Mouse (Mus musculus) adipocyte (in vitro differentiated cells): ENCODE measurements around the gene Mcm8.

ENCODE experiments used
- DNase-seq: peaks from one replicate; pipeline ENCODE4 v3.0.0-alpha.2; 2016; ENCODE audit warnings: low spot score

Gene Mcm8

GRCm38 (mm10) chr2:132815608-132816314, at the start of gene Mcm8, which contains the start of gene Trmt6:
Gene Mcm8, plus strand, starts transcription at chr2:132816141.
Gene Trmt6, minus strand, starts transcription at chr2:132816055.
- peak; percentile 98 for DNase-seq

GRCm38 (mm10) chr2:132770822-132771221, 45.1 kb upstream of the Mcm8 start:
- no peak for DNase-seq

- DNase-seq: no peak
Measured at GRCm38 (mm10) chr2:132780978-132781377, 35.0 kb upstream of the Mcm8 start, which contains the start of gene Chgb. Gene Chgb, plus strand, starts transcription at chr2:132781278.

- DNase-seq: peak; percentile 81
Measured at GRCm38 (mm10) chr2:132781439-132782068, 34.4 kb upstream of the Mcm8 start.

- DNase-seq: no peak
Measured at GRCm38 (mm10) chr2:132784039-132784438, 31.9 kb upstream of the Mcm8 start.

- no peak for DNase-seq
Measured at GRCm38 (mm10) chr2:132793441-132794203, 22.3 kb upstream of the Mcm8 start.

GRCm38 (mm10) chr2:132794204-132794586, 21.7 kb upstream of the Mcm8 start:
- no peak for DNase-seq

GRCm38 (mm10) chr2:132802976-132803375, 13.0 kb upstream of the Mcm8 start:
- no peak for DNase-seq

- no peak for DNase-seq
Measured at GRCm38 (mm10) chr2:132841071-132841470, 25.1 kb downstream of the Mcm8 start.

- peak; percentile 95 for DNase-seq
Measured at GRCm38 (mm10) chr2:132846407-132847358, 30.7 kb downstream of the Mcm8 start, which contains the start of gene Crls1. Gene Crls1, plus strand, starts transcription at chr2:132846666.

- DNase-seq: no peak
Measured at GRCm38 (mm10) chr2:132847581-132847980, 31.6 kb downstream of the Mcm8 start.

GRCm38 (mm10) chr2:132848361-132848760, 32.4 kb downstream of the Mcm8 start:
- DNase-seq: peak; percentile 33

GRCm38 (mm10) chr2:132849141-132849540, 33.2 kb downstream of the Mcm8 start:
- peak; percentile 52 for DNase-seq

GRCm38 (mm10) chr2:132853051-132853450, 37.1 kb downstream of the Mcm8 start:
- DNase-seq: no peak

GRCm38 (mm10) chr2:132856333-132856732, 40.4 kb downstream of the Mcm8 start:
- peak; percentile 27 for DNase-seq

- no peak for DNase-seq
Measured at GRCm38 (mm10) chr2:132860435-132860834, 44.5 kb downstream of the Mcm8 start.

GRCm38 (mm10) chr2:132861456-132861855, 45.5 kb downstream of the Mcm8 start:
- no peak for DNase-seq

- DNase-seq: no peak
Measured at GRCm38 (mm10) chr2:132863325-132863724, 47.4 kb downstream of the Mcm8 start.

GRCm38 (mm10) chr2:132867521-132867920, 51.6 kb downstream of the Mcm8 start:
- no peak for DNase-seq

GRCm38 (mm10) chr2:132869682-132870081, 53.7 kb downstream of the Mcm8 start:
- DNase-seq: peak; percentile 68

GRCm38 (mm10) chr2:132870286-132870685, 54.3 kb downstream of the Mcm8 start:
- DNase-seq: no peak
